Mouse (Mus musculus) heart, embryonic 16.5 days (tissue): ENCODE measurements at regions not wholly inside any gene's neighbourhood (a gene's known extent, or its start where the extent isn't known, plus 50 kb on each side); places are given as distances from the start of the nearest gene placed in this dataset.
"Not testable (repeated sequence)": the region's sequence is repeated elsewhere in the genome, so short reads cannot be mapped to it uniquely, and the experiment has no call there.

Source experiments
- ATAC-seq: fragments of 200-750 bp; cut with Nextera tagmentation; replicated peaks from 2 replicates; pipeline ENCODE4 v1.8.0; 2017; ENCODE audit warnings: moderate number of reproducible peaks; ENCODE audit not compliant: insufficient read depth, low FRiP score; ENCODE audit errors: extremely low read depth
- H3K27ac ChIP-seq: fragments of 300-500 bp; sonication (generic); 2 replicates; pipeline ENCODE4 v1.5.1; 2014; ENCODE audit warnings: mild to moderate bottlenecking, low read length, control low read depth, moderate library complexity
- H3K27me3 ChIP-seq: fragments of 300-500 bp; sonication (generic); 2 replicates; pipeline ENCODE4 v1.6.1; 2014; ENCODE audit warnings: low read length, mixed read lengths; ENCODE audit not compliant: control insufficient read depth, insufficient read depth
- H3K36me3 ChIP-seq: fragments of 300-500 bp; sonication (generic); 2 replicates; pipeline ENCODE4 v1.6.1; 2014; ENCODE audit not compliant: control insufficient read depth, insufficient read depth
- H3K4me1 ChIP-seq: fragments of 300-500 bp; sonication (generic); 2 replicates; pipeline ENCODE4 v1.6.1; 2014; ENCODE audit warnings: low read length, mixed read lengths; ENCODE audit not compliant: control insufficient read depth, insufficient read depth
- H3K4me2 ChIP-seq: fragments of 300-500 bp; sonication (generic); 2 replicates; pipeline ENCODE4 v1.6.1; 2014; ENCODE audit warnings: low read depth, mild to moderate bottlenecking, control low read depth, low read length
- H3K4me3 ChIP-seq: fragments of 300-500 bp; sonication (generic); 2 replicates; pipeline ENCODE4 v1.5.1; 2014; ENCODE audit warnings: mild to moderate bottlenecking, control low read depth, low read length
- H3K9ac ChIP-seq: fragments of 300-500 bp; sonication (generic); 2 replicates; pipeline ENCODE4 v1.6.1; 2014; ENCODE audit warnings: low read length, control low read depth
- H3K9me3 ChIP-seq: fragments of 300-500 bp; sonication (generic); replicated peaks from 2 replicates; pipeline ENCODE4 v1.6.1; 2016; ENCODE audit warnings: low read length; ENCODE audit not compliant: control insufficient read depth
- WGBS: fragments of 180-500 bp; shearing (Covaris S2); extraction: QIAGEN DNeasy Blood & Tissue Kit; methylation state at CpG from one replicate; pipeline ENCODE4 v1.1.7; 2014; 5-methylcytosine and 5-hydroxymethylcytosine counted together

DNA sequence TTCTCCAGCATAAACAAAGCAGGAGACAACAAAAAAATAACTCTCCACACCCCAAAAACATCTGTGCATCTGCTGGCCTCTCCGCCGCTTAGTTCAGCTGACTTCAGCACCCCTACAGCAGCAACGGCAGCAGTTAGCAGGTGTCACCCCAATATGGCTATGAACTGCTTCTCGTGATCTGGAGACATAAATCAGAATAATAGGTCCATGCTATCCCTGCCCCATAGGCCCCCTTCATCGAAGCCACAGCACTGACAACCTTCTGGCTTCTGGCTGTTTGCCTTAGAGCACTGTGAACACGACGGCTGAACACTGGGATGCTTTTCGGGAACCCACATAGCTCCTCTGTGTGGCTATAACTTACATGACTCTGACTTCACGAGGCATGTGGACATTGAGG lies 523.8 kb downstream of the Bnc2 start:
- Histone ChIP-seq H3K27ac (no peak overlapping the region), H3K4me2 (no peak overlapping the region), H3K4me1 (no peaks in the 10 kb centered on the region), H3K9ac (no peak overlapping the region), H3K27me3 (no peaks in the 10 kb centered on the region), H3K36me3 (no peaks in the 10 kb centered on the region), H3K9me3 (no peaks in the 10 kb centered on the region), H3K4me3 (no peak overlapping the region)
- no peak for ATAC-seq
- 82% methylated on average over 9 of the region's 9 CpGs for WGBS

DNA sequence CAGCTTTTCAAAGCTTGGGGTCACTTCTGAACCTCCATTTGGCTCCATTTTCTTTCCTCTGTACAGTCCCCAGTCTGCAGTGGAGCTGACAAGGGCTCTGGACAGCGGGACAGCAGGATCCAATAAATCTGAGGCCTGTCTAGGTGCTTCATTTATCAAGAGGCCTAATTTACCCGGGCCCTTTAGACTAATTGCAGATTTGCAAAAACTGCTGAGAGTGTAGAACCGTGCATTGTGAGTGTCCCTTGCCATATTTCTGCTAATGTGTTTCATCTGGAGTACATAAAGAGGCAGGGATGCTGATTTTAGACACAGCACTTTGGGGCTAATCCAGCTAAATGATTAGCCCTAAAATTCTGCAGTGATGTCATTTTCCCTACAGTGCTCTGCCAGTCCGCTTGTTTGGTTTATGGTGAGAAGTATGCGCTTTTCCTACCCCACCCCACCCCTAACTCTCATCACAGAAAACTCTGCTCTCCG lies 523.1 kb downstream of the Bnc2 start:
- Histone ChIP-seq H3K4me3 (no peak overlapping the region), H3K36me3 (no peaks in the 10 kb centered on the region), H3K4me2 (no peak overlapping the region), H3K27me3 (no peaks in the 10 kb centered on the region), H3K9ac (no peak overlapping the region), H3K9me3 (no peaks in the 10 kb centered on the region), H3K27ac (no peak overlapping the region), H3K4me1 (no peaks in the 10 kb centered on the region)
- 55% methylated on average over 6 of the region's 6 CpGs for WGBS
- ATAC-seq = no peak

DNA sequence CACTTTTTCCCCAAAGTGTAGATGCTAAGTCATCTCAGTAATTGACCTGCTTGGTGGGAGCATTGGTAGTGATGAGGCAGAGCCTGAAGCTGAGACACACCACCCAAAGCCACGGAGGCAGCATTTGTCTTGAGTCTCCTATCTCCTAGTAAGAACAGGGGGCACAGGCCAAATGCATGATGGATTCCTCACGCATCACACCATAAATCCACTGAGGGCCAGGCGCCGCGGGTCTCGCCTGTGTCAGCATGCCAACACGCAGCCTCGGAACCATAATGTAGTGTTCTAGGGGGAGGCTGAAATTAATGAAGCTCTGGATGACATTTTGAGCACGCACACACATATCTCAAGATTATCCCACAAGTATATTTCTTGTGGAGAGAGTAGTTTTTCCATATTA lies 521.5 kb downstream of the Bnc2 start:
- H3K4me1 ChIP-seq = no peaks in the 10 kb centered on the region
- no peaks in the 10 kb centered on the region for H3K36me3 ChIP-seq
- H3K4me3 ChIP-seq = no peak overlapping the region
- no peak for ATAC-seq
- no peak overlapping the region for H3K9ac ChIP-seq
- no peak overlapping the region for H3K4me2 ChIP-seq
- no peak overlapping the region for H3K27ac ChIP-seq
- H3K27me3 ChIP-seq = no peaks in the 10 kb centered on the region
- H3K9me3 ChIP-seq = no peaks in the 10 kb centered on the region
- 83% methylated on average over 9 of the region's 9 CpGs for WGBS

DNA sequence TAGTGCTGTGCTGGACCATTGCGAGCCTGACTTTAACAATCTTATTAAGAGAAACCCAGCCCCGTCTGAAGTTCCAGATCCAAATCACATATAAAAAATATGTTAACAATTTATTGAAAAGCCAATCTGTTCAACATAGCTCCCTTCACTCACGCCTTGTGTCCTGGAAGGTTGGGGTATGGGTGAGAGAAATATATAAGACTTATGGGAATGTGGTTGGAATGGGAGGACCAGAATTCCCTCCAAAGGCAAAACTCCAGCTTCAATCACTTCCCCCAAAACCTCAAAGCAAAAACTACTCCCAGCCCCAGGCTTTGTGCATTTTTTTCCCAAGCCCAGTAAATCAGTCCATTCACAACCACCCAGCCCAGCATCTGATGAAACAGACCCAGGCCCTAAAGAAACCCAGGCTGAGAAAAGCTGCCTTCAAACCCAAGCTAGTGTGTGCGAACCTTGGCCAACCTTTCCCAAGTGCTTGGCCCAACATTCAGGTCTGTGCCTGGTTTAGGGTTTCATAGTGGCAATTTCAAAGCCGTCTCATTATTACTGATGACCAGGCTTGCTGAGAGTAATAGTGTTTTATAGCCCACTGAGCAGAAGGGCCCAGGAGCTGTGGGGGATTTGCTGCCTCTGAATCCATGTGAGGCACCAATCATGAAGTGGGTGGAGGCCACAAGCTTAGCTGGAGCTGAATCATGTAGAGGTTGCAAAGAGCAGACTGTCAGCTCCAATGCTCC lies 517.0 kb downstream of the Bnc2 start:
- Histone ChIP-seq H3K27me3 (no peaks in the 10 kb centered on the region), H3K36me3 (no peaks in the 10 kb centered on the region), H3K4me1 (no peaks in the 10 kb centered on the region), H3K9ac (no peak overlapping the region), H3K9me3 (no peaks in the 10 kb centered on the region), H3K4me2 (no peak overlapping the region), H3K4me3 (no peak overlapping the region), H3K27ac (no peak overlapping the region)
- WGBS = 87% methylated on average over 5 of the region's 5 CpGs
- ATAC-seq = no peak

DNA sequence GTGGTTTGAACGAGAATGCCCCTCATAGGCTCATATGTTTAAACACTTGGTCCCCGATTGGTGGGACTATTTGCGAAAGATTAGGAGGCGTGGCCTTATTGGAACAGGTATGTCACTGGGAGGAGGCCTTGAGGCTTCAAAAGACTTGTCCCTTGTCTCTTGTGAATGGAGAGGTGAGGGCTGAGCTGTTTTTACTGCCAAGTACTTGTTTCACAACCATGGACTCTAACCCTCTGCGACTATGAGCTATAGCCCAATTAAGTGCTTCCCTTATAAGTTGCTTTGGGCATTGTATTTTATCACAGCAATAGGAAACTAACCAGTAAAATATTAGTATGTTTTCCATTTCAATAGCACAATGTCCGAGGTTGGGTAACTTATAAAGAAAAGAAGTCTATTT lies 511.7 kb downstream of the Bnc2 start:
- no peak for ATAC-seq
- no peaks in the 10 kb centered on the region for H3K27me3 ChIP-seq
- WGBS = 86% methylated on average over 6 of the region's 6 CpGs

DNA sequence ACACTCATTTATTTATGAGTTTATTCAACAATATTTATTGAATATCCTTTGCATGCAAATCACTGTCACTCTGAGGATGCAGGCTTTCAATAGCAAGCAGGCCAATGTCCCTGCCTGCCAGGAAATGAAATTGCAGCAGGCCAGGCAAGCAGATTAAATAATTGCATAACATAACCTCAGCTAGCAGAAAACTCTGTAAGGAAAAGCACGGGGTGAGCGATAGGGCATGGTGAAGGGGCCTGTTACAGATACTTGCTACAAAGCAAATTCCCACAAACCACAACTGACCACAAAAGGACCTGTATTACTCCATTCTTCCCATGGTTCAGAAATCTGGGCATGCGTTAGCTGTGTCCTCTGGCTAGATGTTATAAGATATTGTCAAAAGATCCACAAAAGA lies 509.8 kb downstream of the Bnc2 start:
- Histone ChIP-seq H3K4me2 (no peak overlapping the region), H3K27ac (no peak overlapping the region), H3K4me3 (no peak overlapping the region), H3K4me1 (no peaks in the 10 kb centered on the region), H3K9ac (no peak overlapping the region), H3K27me3 (no peaks in the 10 kb centered on the region), H3K36me3 (no peaks in the 10 kb centered on the region), H3K9me3 (no peaks in the 10 kb centered on the region)
- no peak for ATAC-seq
- 80% methylated on average over 3 of the region's 3 CpGs for WGBS

More for the DNA sequence above, 511.7 kb downstream of the Bnc2 start:
- Histone ChIP-seq H3K9ac (no peak overlapping the region), H3K9me3 (no peaks in the 10 kb centered on the region), H3K4me1 (no peaks in the 10 kb centered on the region), H3K4me3 (no peak overlapping the region), H3K27ac (no peak overlapping the region), H3K36me3 (no peaks in the 10 kb centered on the region), H3K4me2 (no peak overlapping the region)

DNA sequence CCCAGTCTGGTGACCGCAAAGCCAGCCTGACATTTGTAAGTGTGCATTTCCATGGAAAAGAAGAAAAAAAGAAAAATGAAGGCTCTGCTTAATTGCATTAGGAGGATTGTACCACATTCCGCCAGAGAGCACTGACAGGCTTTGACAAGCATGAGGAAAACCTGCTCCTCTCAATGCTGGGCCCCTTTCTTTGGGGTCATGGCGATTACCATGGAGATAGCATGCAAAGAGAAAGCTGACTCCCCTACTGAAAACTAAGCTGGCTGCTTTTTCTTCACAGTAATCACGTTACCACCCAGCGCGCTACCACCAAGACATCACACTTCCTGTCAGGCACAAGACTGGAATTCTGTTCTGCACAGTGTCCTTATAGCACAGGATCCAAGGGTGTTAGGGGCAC lies 502.2 kb downstream of the Bnc2 start:
- no peak overlapping the region for H3K4me3 ChIP-seq
- no peak for ATAC-seq
- 44% methylated on average over 6 of the region's 6 CpGs for WGBS
- no peak overlapping the region for H3K27ac ChIP-seq
- H3K9ac ChIP-seq = no peak overlapping the region
- no peaks in the 10 kb centered on the region for H3K36me3 ChIP-seq
- H3K4me1 ChIP-seq = no peaks in the 10 kb centered on the region
- H3K9me3 ChIP-seq = no peaks in the 10 kb centered on the region
- no peaks in the 10 kb centered on the region for H3K27me3 ChIP-seq
- no peak overlapping the region for H3K4me2 ChIP-seq

DNA sequence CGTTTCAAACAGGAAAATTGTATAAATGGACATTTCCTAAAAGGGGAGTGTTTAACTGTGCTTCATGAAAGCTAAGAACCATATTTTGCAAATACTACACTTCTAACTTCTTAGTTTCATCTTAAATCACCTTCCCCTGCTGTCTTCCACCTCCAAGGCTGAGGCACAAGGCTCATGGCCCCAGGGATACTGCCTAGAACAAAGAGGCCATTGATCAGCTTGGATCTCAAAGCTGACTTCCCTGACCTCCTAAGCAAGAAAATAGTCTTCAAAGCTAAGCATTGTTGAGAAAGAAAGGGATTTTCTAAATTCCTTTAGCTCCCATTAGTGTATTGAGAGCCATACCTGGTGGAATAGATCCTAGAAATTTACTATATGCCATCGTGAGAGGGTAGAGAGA lies 501.6 kb downstream of the Bnc2 start:
- Histone ChIP-seq H3K4me1 (no peaks in the 10 kb centered on the region), H3K9ac (no peak overlapping the region), H3K36me3 (no peaks in the 10 kb centered on the region), H3K9me3 (no peaks in the 10 kb centered on the region), H3K27ac (no peak overlapping the region), H3K4me2 (no peak overlapping the region), H3K4me3 (no peak overlapping the region), H3K27me3 (no peaks in the 10 kb centered on the region)
- ATAC-seq = no peak
- 68% methylated on average over 2 of the region's 2 CpGs for WGBS

DNA sequence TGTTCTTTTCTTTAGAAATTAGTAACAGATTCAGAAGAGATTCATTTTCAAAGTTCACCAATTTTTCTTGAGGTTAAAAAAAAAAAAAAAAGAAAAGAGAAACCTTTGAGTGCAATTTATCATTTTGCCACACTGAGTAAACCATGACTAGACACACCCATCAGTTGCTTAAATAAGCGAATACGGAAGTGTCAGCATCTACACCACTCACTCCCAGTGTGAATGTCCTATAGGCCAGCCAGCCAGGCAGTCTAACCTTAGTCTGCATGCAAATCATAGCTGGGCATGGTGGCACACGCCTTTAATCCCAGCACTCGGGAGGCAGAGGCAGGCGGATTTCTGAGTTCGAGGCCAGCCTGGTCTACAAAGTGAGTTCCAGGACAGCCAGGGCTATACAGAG lies 498.6 kb downstream of the Bnc2 start:
- H3K27ac ChIP-seq, H3K4me2 ChIP-seq, H3K9ac ChIP-seq, ATAC-seq, H3K27me3 ChIP-seq, H3K9me3 ChIP-seq, H3K4me1 ChIP-seq, H3K4me3 ChIP-seq, H3K36me3 ChIP-seq: not testable (repeated sequence)
- WGBS = 93% methylated on average over 6 of the region's 6 CpGs
